Mouse (Mus musculus): ENCODE results near the gene Nxpe5.

- TF ChIP-seq POLR2A (IDR thresholded peaks at IDR 0.05; ENCODE audit: low read depth, low read length) (no peak), CTCF (IDR thresholded peaks at IDR 0.05; ENCODE audit: extremely low read depth, insufficient read length, insufficient replicate concordance, low read depth, low read length) (no peak)
Measured at GRCm38 (mm10) chr5:138275216-138276050, 49.7 kb downstream of the Nxpe5 start.

All from small intestine, adult 2 months (tissue).